Mouse (Mus musculus) kidney, embryonic 15.5 days (tissue): ENCODE data around the gene Atf1. TPM values are rescaled to one million over a fixed set of nuclear protein-coding genes. Genes with fewer than 3 reads are reported as not detected.
"Not testable (repeated sequence)": the region's sequence is repeated elsewhere in the genome, so short reads cannot be mapped to it uniquely, and the experiment has no call there.

Experiments
- ATAC-seq: fragments of 200-750 bp; cut with Nextera tagmentation; replicated peaks from 2 replicates; pipeline ENCODE4 v1.8.0; 2017; ENCODE audit warnings: moderate TSS enrichment; ENCODE audit not compliant: low FRiP score
- H3K27ac ChIP-seq: fragments of 300-500 bp; sonication (generic); 2 replicates; pipeline ENCODE4 v1.5.1; 2015; ENCODE audit warnings: mild to moderate bottlenecking, inconsistent platforms
- H3K27me3 ChIP-seq: fragments of 300-500 bp; sonication (generic); 2 replicates; pipeline ENCODE4 v1.6.1; 2015; ENCODE audit warnings: inconsistent platforms
- H3K36me3 ChIP-seq: fragments of 300-500 bp; sonication (generic); 2 replicates; pipeline ENCODE4 v1.6.1; 2015; ENCODE audit warnings: inconsistent platforms
- H3K4me1 ChIP-seq: fragments of 300-500 bp; sonication (generic); 2 replicates; pipeline ENCODE4 v1.6.1; 2015; ENCODE audit warnings: inconsistent platforms
- H3K4me2 ChIP-seq: fragments of 300-500 bp; sonication (generic); 2 replicates; pipeline ENCODE4 v1.6.1; 2015; ENCODE audit warnings: moderate library complexity, mild to moderate bottlenecking, inconsistent platforms
- H3K4me3 ChIP-seq: fragments of 300-500 bp; sonication (generic); replicated peaks from 2 replicates; pipeline ENCODE4 v1.5.1; 2015; ENCODE audit warnings: mild to moderate bottlenecking, inconsistent platforms
- H3K9ac ChIP-seq: fragments of 300-500 bp; sonication (generic); 2 replicates; pipeline ENCODE4 v1.6.1; 2015; ENCODE audit warnings: mild to moderate bottlenecking, inconsistent platforms
- H3K9me3 ChIP-seq: fragments of 300-500 bp; sonication (generic); replicated peaks from 2 replicates; pipeline ENCODE4 v1.6.1; 2016; ENCODE audit warnings: inconsistent platforms
- WGBS: fragments of 180-500 bp; shearing (Covaris S2); methylation state at CpG from one replicate; pipeline ENCODE4 v1.1.7; 2015; ENCODE audit warnings: mixed read lengths; 5-methylcytosine and 5-hydroxymethylcytosine counted together
- polyA plus RNA-seq: library from polyadenylated mRNA; unstranded; fragments of >200 nt; fragmentation: Nextera tagmentation; extraction: Ambion mirVana; gene quantifications from 2 replicates; pipeline ENCODE4 v1.2.1, GENCODE M21; 2015

Atf1 gene
- polyA plus RNA-seq, 1 experiment from 2014 or later: 49.7 TPM

GRCm38 (mm10) chr15:100301556-100301955, 73.9 kb downstream of the Atf1 start:
- H3K36me3 ChIP-seq: no peaks in the 10 kb centered on the region
- no peak for ATAC-seq
- no peak overlapping the region for H3K4me3 ChIP-seq
- no peak overlapping the region for H3K27ac ChIP-seq
- WGBS: 90% methylated on average over 15 of the region's 15 CpGs
- no peaks in the 10 kb centered on the region for H3K27me3 ChIP-seq
- peaks cover 14% of the 10 kb centered on the region for H3K4me1 ChIP-seq
- no peak overlapping the region for H3K4me2 ChIP-seq
- no peak overlapping the region for H3K9ac ChIP-seq
- no peaks in the 10 kb centered on the region for H3K9me3 ChIP-seq

DNA sequence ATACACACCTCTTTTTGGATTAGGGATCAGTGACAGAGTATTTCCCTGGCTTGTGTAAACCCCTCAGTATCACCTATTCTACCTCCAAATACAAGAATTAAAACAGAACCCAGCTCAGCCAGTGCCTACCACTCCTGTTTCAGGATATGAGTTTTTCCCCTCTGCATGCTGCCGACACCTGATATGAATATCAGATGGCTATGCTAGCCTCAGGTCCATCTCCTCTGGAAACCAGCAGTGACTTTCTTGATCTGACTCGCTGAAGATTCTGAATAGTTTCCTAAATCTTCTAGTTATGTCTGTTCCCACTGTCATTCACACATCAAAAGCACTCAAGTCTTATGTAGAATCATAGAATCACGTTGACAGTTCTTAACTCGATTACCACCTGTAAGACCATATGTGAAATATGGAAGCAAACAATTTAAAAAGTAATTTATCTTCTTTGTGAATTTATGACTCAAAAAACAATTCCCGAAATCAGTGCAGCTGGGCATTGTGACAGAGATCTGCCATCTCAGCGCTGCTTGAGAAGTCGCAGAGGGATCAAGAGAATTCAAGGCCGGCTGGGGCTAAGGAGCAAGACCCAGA, 75.9 kb downstream of the Atf1 start:
- Histone ChIP-seq H3K4me3 (peak overlapping the region; percentile 57), H3K9me3 (no peaks in the 10 kb centered on the region), H3K36me3 (no peaks in the 10 kb centered on the region), H3K9ac (no peak overlapping the region), H3K4me1 (peaks cover 14% of the 10 kb centered on the region), H3K4me2 (peak overlapping the region; percentile 83), H3K27ac (peak overlapping the region; percentile 87), H3K27me3 (no peaks in the 10 kb centered on the region)
- 38% methylated on average over 8 of the region's 8 CpGs for WGBS
- ATAC-seq: no peak

DNA sequence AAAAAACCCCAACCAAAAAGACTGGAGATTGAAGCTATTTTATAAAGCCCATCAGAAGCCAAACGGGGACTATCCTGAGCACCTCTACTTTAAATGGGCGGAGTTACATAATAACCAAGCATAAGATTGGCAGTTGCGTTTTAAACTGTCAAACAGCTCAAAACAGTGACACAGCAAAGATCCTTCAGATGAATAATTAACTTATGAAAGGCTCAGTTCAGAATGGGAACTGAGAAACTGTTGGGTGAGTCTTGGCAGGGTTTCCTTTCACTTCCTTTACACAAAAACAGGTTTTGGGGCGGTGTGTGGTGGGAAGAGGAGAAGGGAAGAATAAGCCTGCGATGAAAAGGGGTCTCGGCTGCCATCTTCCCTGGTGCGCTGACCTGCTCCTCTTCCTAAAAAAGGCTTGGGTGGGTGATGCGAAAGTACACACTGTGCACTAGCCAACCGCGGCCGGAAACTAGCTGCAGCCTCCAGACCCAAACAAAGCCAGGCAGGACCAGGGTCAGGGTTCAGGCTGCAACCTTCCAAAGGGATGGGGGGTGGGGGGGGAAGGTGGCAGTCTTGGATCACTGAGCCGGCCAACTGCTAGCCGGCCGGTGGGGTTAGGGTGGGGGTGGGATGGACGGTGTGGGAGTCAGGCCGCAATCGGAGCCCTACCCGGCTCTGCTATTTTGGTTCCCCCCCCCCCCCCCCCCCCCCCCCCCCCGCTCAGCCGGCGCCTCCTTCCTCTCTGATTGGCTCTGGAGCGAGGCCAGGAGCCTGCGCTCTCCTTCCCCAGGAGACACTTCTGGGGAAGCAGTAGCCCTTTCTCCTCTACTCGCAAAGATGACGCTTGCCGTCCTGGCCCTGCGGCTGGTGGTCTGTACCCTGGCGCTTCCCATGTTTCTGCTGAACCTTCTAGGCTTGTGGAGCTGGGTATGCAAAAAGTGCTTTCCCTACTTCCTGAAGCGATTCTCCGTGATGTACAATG, 76.7 kb downstream of the Atf1 start, which contains the start of gene Mettl7a1:
Mettl7a1 (plus strand) TSS at position 122 of the 973 bp plus-strand sequence.
- WGBS: 4% methylated on average over 19 of the region's 30 CpGs

GRCm38 (mm10) chr15:100306201-100306600, 78.6 kb downstream of the Atf1 start:
- no peak overlapping the region for H3K27ac ChIP-seq
- peaks cover 14% of the 10 kb centered on the region for H3K4me1 ChIP-seq
- H3K36me3 ChIP-seq: no peaks in the 10 kb centered on the region
- no peak overlapping the region for H3K9ac ChIP-seq
- no peaks in the 10 kb centered on the region for H3K9me3 ChIP-seq
- H3K27me3 ChIP-seq: no peaks in the 10 kb centered on the region
- H3K4me2 ChIP-seq: peak overlapping the region; percentile 83
- 70% methylated on average over 2 of the region's 2 CpGs for WGBS
- no peak for ATAC-seq
- H3K4me3 ChIP-seq: 0 out of 2 replicates have a peak overlapping the region, but pooled peaks have one; percentile 57

More for the DNA sequence above, 76.7 kb downstream of the Atf1 start, which contains the start of gene Mettl7a1:
- Histone ChIP-seq H3K36me3 (no peaks in the 10 kb centered on the region), H3K9ac (peak within 1 kb of the TSS; percentile 55), H3K27me3 (no peaks in the 10 kb centered on the region), H3K4me3 (peak within 1 kb of the TSS; percentile 57), H3K9me3 (no peaks in the 10 kb centered on the region), H3K27ac (peak within 1 kb of the TSS; percentile 87), H3K4me1 (peaks cover 14% of the 10 kb centered on the region), H3K4me2 (peak within 1 kb of the TSS; percentile 83)
- ATAC-seq: peak; percentile 82

DNA sequence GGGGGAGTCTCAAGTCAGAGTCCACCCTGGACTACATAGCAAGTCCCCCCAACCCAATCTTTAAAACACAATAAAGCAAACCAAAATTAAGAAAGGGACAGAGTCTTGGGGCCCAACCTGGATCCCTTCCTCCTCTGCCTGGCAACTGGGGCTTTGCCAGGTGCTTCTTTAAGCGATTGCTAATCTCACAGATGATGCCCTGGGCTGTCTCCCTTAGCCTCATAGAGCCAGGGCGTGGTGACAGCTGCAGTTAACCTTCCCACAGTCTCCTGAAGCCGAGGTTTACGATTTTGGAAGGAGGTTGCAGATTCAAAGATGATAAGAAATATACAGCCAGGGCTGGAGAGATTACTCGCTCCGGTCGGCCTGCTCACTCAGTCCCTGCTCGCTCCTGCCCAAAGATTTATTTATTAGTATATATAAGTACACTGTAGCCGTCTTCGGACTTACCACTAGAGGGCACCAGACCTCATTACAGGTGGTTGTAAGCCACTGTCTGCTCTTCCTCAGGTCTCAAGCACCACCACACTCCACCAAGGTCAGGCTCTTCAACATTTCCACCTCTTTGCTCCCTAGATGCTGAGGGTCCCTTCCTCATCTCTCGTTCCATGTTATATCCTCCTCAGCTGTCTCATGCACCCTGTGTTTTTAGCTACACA, 79.9 kb downstream of the Atf1 start:
- WGBS: 31% methylated on average over 11 of the region's 11 CpGs
- not testable (repeated sequence) for ATAC-seq, H3K4me3 ChIP-seq, H3K27me3 ChIP-seq, H3K36me3 ChIP-seq, H3K27ac ChIP-seq, H3K9ac ChIP-seq, H3K9me3 ChIP-seq, H3K4me2 ChIP-seq
- H3K4me1 ChIP-seq: peaks cover 16% of the 10 kb centered on the region

Other genes with a start within 250 kb of the Atf1 start
- 10.4 and 11.6 TPM in 2 replicates for gene Dip2b, start 189.2 kb upstream of the Atf1 start, polyA plus RNA-seq
- gene Tmprss12, start 53.0 kb downstream of the Atf1 start, polyA plus RNA-seq: not detected in 2 replicates
- 13.2 and 18.4 TPM in 2 replicates for gene Mettl7a1, start 76.3 kb downstream of the Atf1 start, polyA plus RNA-seq
- gene Mettl7a3, start 107.1 kb downstream of the Atf1 start, polyA plus RNA-seq: 0.17 TPM in 1 of 2 replicates, not detected in the other
- 0.94 and 1.5 TPM in 2 replicates for gene Methig1, start 125.3 kb downstream of the Atf1 start, polyA plus RNA-seq
- gene Mettl7a2, start 125.4 kb downstream of the Atf1 start, polyA plus RNA-seq: 0.26 TPM in 1 of 2 replicates, not detected in the other
- 0.64 and 1.7 TPM in 2 replicates for gene Higd1c, start 136.7 kb downstream of the Atf1 start, polyA plus RNA-seq
- gene Gm5475, start 194.3 kb downstream of the Atf1 start, polyA plus RNA-seq: 0.15 and 0.25 TPM in 2 replicates
- 26.8 and 28.2 TPM in 2 replicates for gene Slc11a2, start 197.3 kb downstream of the Atf1 start, polyA plus RNA-seq
- gene Letmd1, start 241.2 kb downstream of the Atf1 start, polyA plus RNA-seq: 27.5 and 27.8 TPM in 2 replicates